Mouse (Mus musculus): ENCODE results near the gene 2900011O08Rik.
"Not testable (repeated sequence)": the region's sequence is repeated elsewhere in the genome, so short reads cannot be mapped to it uniquely, and the experiment has no call there.

- not testable (repeated sequence) for TF ChIP-seq POLR2A (IDR thresholded peaks at IDR 0.05; ENCODE audit: borderline replicate concordance, insufficient read depth, low read length); CTCF (IDR thresholded peaks at IDR 0.05; ENCODE audit: borderline replicate concordance, insufficient read depth, low read depth, low read length)
These were observed 82.3 kb downstream of the 2900011O08Rik start for GRCm38 (mm10) chr16:14068701-14069100.
